Mouse (Mus musculus) thymus, postnatal 36 days (tissue): ENCODE results near the gene Polr2b.

Experiments
- DNase-seq, 2 experiments: peaks; one replicate each; pipeline ENCODE4 v3.0.0; 2022; ENCODE audit warnings: mixed read lengths in 2 of 2

Gene Polr2b

GRCm38 (mm10) chr5:77366313-77366712, 56.4 kb downstream of the Polr2b start:
- DNase-seq, result no peak

GRCm38 (mm10) chr5:77367145-77367544, 57.2 kb downstream of the Polr2b start:
- DNase-seq, result no peak

GRCm38 (mm10) chr5:77367682-77368081, 57.7 kb downstream of the Polr2b start:
- no peak for DNase-seq

- DNase-seq, result no peak
These were observed 58.2 kb downstream of the Polr2b start for GRCm38 (mm10) chr5:77368194-77368593.

- no peak for DNase-seq
These were observed 59.4 kb downstream of the Polr2b start for GRCm38 (mm10) chr5:77369394-77369793.

- no peak for DNase-seq
These were observed 60.5 kb downstream of the Polr2b start for GRCm38 (mm10) chr5:77370378-77370892.

- DNase-seq, result no peak
These were observed 62.3 kb downstream of the Polr2b start for GRCm38 (mm10) chr5:77372242-77372641.

- DNase-seq, result peak in 1 of 2 experiments; percentile 36
These were observed 62.8 kb downstream of the Polr2b start for GRCm38 (mm10) chr5:77372778-77373177.

GRCm38 (mm10) chr5:77374945-77375344, 65.0 kb downstream of the Polr2b start:
- DNase-seq, result no peak

GRCm38 (mm10) chr5:77375546-77375945, 65.6 kb downstream of the Polr2b start:
- no peak for DNase-seq

GRCm38 (mm10) chr5:77378027-77378426, 68.1 kb downstream of the Polr2b start:
- no peak for DNase-seq

- no peak for DNase-seq
These were observed 69.6 kb downstream of the Polr2b start for GRCm38 (mm10) chr5:77379434-77380135.

GRCm38 (mm10) chr5:77380321-77380901, 70.5 kb downstream of the Polr2b start:
- DNase-seq, result no peak

- DNase-seq, result no peak
These were observed 71.3 kb downstream of the Polr2b start for GRCm38 (mm10) chr5:77381283-77381682.

GRCm38 (mm10) chr5:77381686-77382085, 71.7 kb downstream of the Polr2b start:
- DNase-seq, result no peak

GRCm38 (mm10) chr5:77383799-77384554, 74.0 kb downstream of the Polr2b start:
- no peak for DNase-seq

GRCm38 (mm10) chr5:77384724-77385123, 74.8 kb downstream of the Polr2b start:
- DNase-seq, result no peak

GRCm38 (mm10) chr5:77385221-77385620, 75.3 kb downstream of the Polr2b start:
- no peak for DNase-seq

- no peak for DNase-seq
These were observed 76.1 kb downstream of the Polr2b start for GRCm38 (mm10) chr5:77385900-77386595.

- no peak for DNase-seq
These were observed 76.9 kb downstream of the Polr2b start for GRCm38 (mm10) chr5:77386596-77387413.

- no peak for DNase-seq
These were observed 77.4 kb downstream of the Polr2b start for GRCm38 (mm10) chr5:77387414-77387704.

- no peak for DNase-seq
These were observed 78.4 kb downstream of the Polr2b start for GRCm38 (mm10) chr5:77388359-77388758.
